Mouse (Mus musculus) liver, adult 2 months (tissue): Measurements from ENCODE around the gene Frmd6.

Experiments used
- CTCF ChIP-seq: fragments of 200-500 bp; IDR thresholded peaks from 2 replicates; pipeline ENCODE4 v1.5.1; 2011; ENCODE audit warnings: low read depth, low read length, control low read depth
- POLR2A ChIP-seq: fragments of 200-500 bp; IDR thresholded peaks from 2 replicates; pipeline ENCODE4 v1.6.1; 2011; ENCODE audit warnings: low read length, control low read depth; ENCODE audit not compliant: insufficient read depth; ENCODE audit errors: extremely low read depth

DNA sequence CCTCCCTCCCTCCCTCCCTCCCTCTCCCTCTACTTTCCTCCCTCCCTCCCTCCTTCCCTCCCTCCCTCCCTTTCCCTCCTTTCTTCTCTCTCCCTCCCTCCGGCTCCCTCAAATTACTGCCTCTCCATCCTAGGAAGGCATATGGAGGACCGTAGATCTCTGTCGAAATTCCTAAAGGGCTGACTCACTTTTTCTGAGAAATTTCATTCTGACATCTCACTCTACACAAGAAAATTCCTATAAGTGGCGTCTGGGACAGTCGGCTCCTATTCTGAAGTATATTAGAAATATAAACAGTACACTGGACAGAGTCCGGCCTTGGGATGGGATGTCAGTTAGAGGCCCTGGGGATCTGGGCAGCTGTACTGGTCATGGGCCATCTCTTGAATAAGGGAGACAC lies 59.7 kb downstream of the Frmd6 start:
- TF ChIP-seq POLR2A (no peak), CTCF (no peak)
